In the genomic region with DNA sequence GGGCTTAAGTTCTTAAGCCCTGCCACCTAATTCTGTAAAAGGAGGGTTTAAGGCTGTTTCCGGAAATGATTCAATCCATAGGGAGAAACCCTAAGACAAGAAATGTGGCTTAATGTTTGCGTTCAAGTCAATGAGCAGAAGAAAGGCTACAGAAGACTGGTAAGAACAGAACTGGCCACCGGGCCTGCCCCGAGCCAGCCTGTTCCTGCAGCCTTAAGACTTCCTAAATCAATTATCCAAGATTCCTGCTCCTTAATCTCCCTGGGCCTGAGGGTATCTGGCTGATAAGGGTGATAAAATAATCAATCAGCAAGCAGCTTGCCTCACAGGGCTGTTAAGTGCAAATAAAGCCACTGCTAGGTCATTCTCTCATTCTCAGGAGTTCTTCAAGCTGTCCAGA, we compare ENCODE assay signal across 10 mouse cellular contexts. TPM values are rescaled to one million over a fixed set of nuclear protein-coding genes. Genes with fewer than 3 reads are reported as not detected.
DNase-seq lines count a peak whose midpoint lies in the region; ATAC-seq and TF ChIP-seq lines count a peak whose summit lies in the region.
"Had no signal": no experiment of that assay in that cellular context is flagged by ENCODE, and none has a peak within 500 bp of the region (broad histone marks: within the 10 kb centered on the region; RNA-seq: fewer than 3 reads in every experiment).

No protein-coding gene starts in this region.

- no peaks in the 10 kb centered on the region for H3K36me3 ChIP-seq in neural tube, embryonic 11.5 days (ENCODE audit: control insufficient read depth, insufficient read depth, low read length)
- H3K36me3 ChIP-seq in forebrain, postnatal 0 days (ENCODE audit: insufficient read depth): no peaks in the 10 kb centered on the region; the same call in 1 of the 2 replicates
- no peaks in the 10 kb centered on the region for H3K36me3 ChIP-seq in limb, embryonic 11.5 days (ENCODE audit: control insufficient read depth, insufficient read depth, low read length)
- H3K36me3 ChIP-seq in neural tube, embryonic 15.5 days: peaks cover 4% of the 10 kb centered on the region; the same call in 1 of the 2 replicates

- no peak overlapping the region for H3K4me3 ChIP-seq in neural tube, embryonic 11.5 days (ENCODE audit: low read depth, low read length)
- H3K4me3 ChIP-seq in forebrain, postnatal 0 days (ENCODE audit: low read depth, low read length): no peak overlapping the region
- no peak overlapping the region for H3K4me3 ChIP-seq in limb, embryonic 11.5 days (ENCODE audit: low read depth, low read length)
- no peak overlapping the region for H3K4me3 ChIP-seq in neural tube, embryonic 15.5 days (replicated peaks)

- 21% methylated on average over 4 of the region's 4 CpGs for WGBS in neural tube, embryonic 11.5 days
- 16% methylated on average over 4 of the region's 4 CpGs for WGBS in forebrain, postnatal 0 days
- WGBS in limb, embryonic 11.5 days: 8% methylated on average over 4 of the region's 4 CpGs
- WGBS in neural tube, embryonic 15.5 days: 13% methylated on average over 4 of the region's 4 CpGs

- H3K4me2 ChIP-seq in neural tube, embryonic 11.5 days (ENCODE audit: low read depth): no peak overlapping the region; the same call in 1 of the 2 replicates
- no peak overlapping the region for H3K4me2 ChIP-seq in forebrain, postnatal 0 days (ENCODE audit: low read depth)
- peak overlapping the region; percentile 47; the same call in 1 of the 2 replicates for H3K4me2 ChIP-seq in limb, embryonic 11.5 days (ENCODE audit: low read depth, severe bottlenecking)
- H3K4me2 ChIP-seq in neural tube, embryonic 15.5 days: peak overlapping the region; percentile 51; the same call in 1 of the 2 replicates

- no peak for ATAC-seq in neural tube, embryonic 11.5 days (ENCODE audit: insufficient read depth, low FRiP score, low TSS enrichment)
- ATAC-seq in forebrain, postnatal 0 days: no peak
- ATAC-seq in limb, embryonic 11.5 days (ENCODE audit: insufficient number of reproducible peaks, low FRiP score, low TSS enrichment, low read depth): no peak
- ATAC-seq in neural tube, embryonic 15.5 days (ENCODE audit: low FRiP score): no peak
- ATAC-seq in activated CD4-positive, CD25-positive, alpha-beta regulatory T cell, adult 4 months: no peak

- H3K4me1 ChIP-seq in neural tube, embryonic 11.5 days (ENCODE audit: control insufficient read depth, insufficient read depth, low read length): peaks cover 28% of the 10 kb centered on the region
- peaks cover 7% of the 10 kb centered on the region; the same call in 1 of the 2 replicates for H3K4me1 ChIP-seq in forebrain, postnatal 0 days (ENCODE audit: insufficient read depth)
- peaks cover 18% of the 10 kb centered on the region for H3K4me1 ChIP-seq in limb, embryonic 11.5 days (ENCODE audit: control insufficient read depth, insufficient read depth, low read length)
- H3K4me1 ChIP-seq in neural tube, embryonic 15.5 days: peaks cover 34% of the 10 kb centered on the region

- H3K9me3 ChIP-seq in neural tube, embryonic 11.5 days (ENCODE audit: control insufficient read depth, low read length): no peaks in the 10 kb centered on the region
- H3K9me3 ChIP-seq in forebrain, postnatal 0 days (ENCODE audit: low read length): no peaks in the 10 kb centered on the region
- no peaks in the 10 kb centered on the region for H3K9me3 ChIP-seq in limb, embryonic 11.5 days (ENCODE audit: control insufficient read depth, low read length)
- no peaks in the 10 kb centered on the region for H3K9me3 ChIP-seq in neural tube, embryonic 15.5 days (replicated peaks)

- H3K27ac ChIP-seq in neural tube, embryonic 11.5 days (ENCODE audit: low read depth, low read length): peak overlapping the region; percentile 51; the same call in 1 of the 2 replicates
- peak overlapping the region; percentile 59; the same call in 1 of the 2 replicates for H3K27ac ChIP-seq in forebrain, postnatal 0 days (ENCODE audit: low read depth, low read length)
- peak overlapping the region; percentile 48; the same call in 1 of the 2 replicates for H3K27ac ChIP-seq in limb, embryonic 11.5 days (replicated peaks; ENCODE audit: low read depth, low read length)
- peak overlapping the region; percentile 46 for H3K27ac ChIP-seq in neural tube, embryonic 15.5 days (replicated peaks)

- no peak overlapping the region for H3K9ac ChIP-seq in neural tube, embryonic 11.5 days (ENCODE audit: low read length)
- H3K9ac ChIP-seq in forebrain, postnatal 0 days: no peak overlapping the region
- no peak overlapping the region for H3K9ac ChIP-seq in limb, embryonic 11.5 days (ENCODE audit: low read length)
- peak overlapping the region; percentile 1; the same call in 1 of the 2 replicates for H3K9ac ChIP-seq in neural tube, embryonic 15.5 days (replicated peaks)

- no peaks in the 10 kb centered on the region for H3K27me3 ChIP-seq in neural tube, embryonic 11.5 days (ENCODE audit: control insufficient read depth, insufficient read depth, low read length)
- H3K27me3 ChIP-seq in forebrain, postnatal 0 days (ENCODE audit: insufficient read depth, low read length): no peaks in the 10 kb centered on the region
- no peaks in the 10 kb centered on the region for H3K27me3 ChIP-seq in limb, embryonic 11.5 days (ENCODE audit: control insufficient read depth, insufficient read depth, low read length)
- H3K27me3 ChIP-seq in neural tube, embryonic 15.5 days (replicated peaks): no peaks in the 10 kb centered on the region

- TF ChIP-seq CTCF in forebrain, postnatal 0 days (IDR thresholded peaks at IDR 0.05; ENCODE audit: low read depth): no peak

- DNase-seq in neural tube, embryonic 11.5 days (ENCODE audit: low spot score): no peak
- DNase-seq in neural tube, embryonic 10.5 days (ENCODE audit: extremely low spot score, low spot score): no peak
- no peak for DNase-seq in forebrain, postnatal 0 days
- peak; percentile 48 for DNase-seq in limb, embryonic 11.5 days (ENCODE audit: low spot score)
- DNase-seq in T-cell, adult 2 months (ENCODE audit: low spot score): no peak
- no peak for DNase-seq in cerebellum, postnatal 10 days
- DNase-seq: cerebellum, postnatal 25 days; heart, postnatal 14 days had no signal

RNA-seq across cellular contexts. Expression of gene Mtcl1, which starts 31.8 kb away (rescaled TPM):
- 26.8 and 29.6 TPM in 2 replicates for polyA plus RNA-seq in neural tube, embryonic 11.5 days (2014; fragmentation: Nextera tagmentation; extraction: Ambion mirVana)
- total RNA-seq in forebrain, postnatal 0 days (2014; rRNA removed): 21.4 and 25.7 TPM in 2 replicates
- 6.7 and 8.5 TPM in 2 replicates for polyA plus RNA-seq in forebrain, postnatal 0 days (2015; fragmentation: Nextera tagmentation; extraction: Ambion mirVana)
- 5.7 TPM in 2 replicates for polyA plus RNA-seq in limb, embryonic 11.5 days (2014; fragmentation: Nextera tagmentation; extraction: Ambion mirVana)
- polyA plus RNA-seq in neural tube, embryonic 15.5 days (2015; fragmentation: Nextera tagmentation; extraction: Ambion mirVana): 26.5 and 27.7 TPM in 2 replicates
- polyA plus RNA-seq in activated CD4-positive, CD25-positive, alpha-beta regulatory T cell, adult 4 months (2017; shearing (Covaris generic)): not detected

Comparison
In these comparisons a context has a peak if more than half of its experiments do, and no peak if none do; other contexts are left out.
1. H3K4me2 ChIP-seq: peak in limb, embryonic 11.5 days (single experiment) and neural tube, embryonic 15.5 days (single experiment); none in neural tube, embryonic 11.5 days (single experiment) and forebrain, postnatal 0 days (single experiment).
2. Peak in every context shown above with its lines, with median percentiles within 50 percentile points of each other: H3K27ac ChIP-seq.